Mouse (Mus musculus): ENCODE measurements at regions not wholly inside any gene's neighbourhood (a gene's known extent, or its start where the extent isn't known, plus 50 kb on each side); places are given as distances from the start of the nearest gene placed in this dataset.
A peak's percentile ranks its signal among the peaks of the same experiment; 100 is the strongest.

- Histone ChIP-seq H3ac (ENCODE audit: control insufficient read depth, insufficient read length) (no peak overlapping the region), H3K36me3 (ENCODE audit: control insufficient read depth, insufficient read depth) (no peaks in the 10 kb centered on the region), H3K79me2 (ENCODE audit: control insufficient read depth, insufficient read depth) (no peaks in the 10 kb centered on the region), H3K4me2 (ENCODE audit: low read depth) (no peak overlapping the region), H3K4me3 (no peak overlapping the region), H3K27me3 (ENCODE audit: control insufficient read depth, insufficient read depth, insufficient read length) (no peaks in the 10 kb centered on the region)
- TF ChIP-seq POLR2AphosphoS2 (IDR thresholded peaks at IDR 0.05; ENCODE audit: insufficient read length, low read depth) (no peak), TCF12 (IDR thresholded peaks at IDR 0.05; ENCODE audit: insufficient read depth, poor library complexity, severe bottlenecking) (no peak), POLR2A (IDR thresholded peaks at IDR 0.05; ENCODE audit: insufficient read length, low read depth) (no peak), MYOG (IDR thresholded peaks at IDR 0.05; ENCODE audit: control insufficient read depth in 1 of 3, insufficient read depth in 1 of 3, insufficient read length in 2 of 3, low read depth in 2 of 3) (no peak), SRF (IDR thresholded peaks at IDR 0.05; ENCODE audit: control insufficient read depth, insufficient read length, low read depth) (no peak)
Observed at GRCm38 (mm10) chr8:109075006-109075405, 418.8 kb upstream of the Pmfbp1 start.

- no peak overlapping the region for H3ac ChIP-seq (ENCODE audit: control insufficient read depth, insufficient read length)
- H3K27me3 ChIP-seq (ENCODE audit: control insufficient read depth, insufficient read depth, insufficient read length) = no peaks in the 10 kb centered on the region
- no peak overlapping the region for H3K4me2 ChIP-seq (ENCODE audit: low read depth)
- H3K36me3 ChIP-seq (ENCODE audit: control insufficient read depth, insufficient read depth) = no peaks in the 10 kb centered on the region
- TF ChIP-seq MYOG (IDR thresholded peaks at IDR 0.05; ENCODE audit: control insufficient read depth in 1 of 3, insufficient read depth in 1 of 3, insufficient read length in 2 of 3, low read depth in 2 of 3) (peak in 2 of 3 experiments; percentile 11 to 66), CEBPB (IDR thresholded peaks at IDR 0.05; ENCODE audit: insufficient read depth, poor library complexity, severe bottlenecking) (no peak), USF1 (IDR thresholded peaks at IDR 0.05; ENCODE audit: low read depth) (no peak), TCF3 (IDR thresholded peaks at IDR 0.05; ENCODE audit: insufficient read length, low read depth) (no peak), TCF12 (IDR thresholded peaks at IDR 0.05; ENCODE audit: insufficient read depth, poor library complexity, severe bottlenecking) (no peak), POLR2AphosphoS2 (IDR thresholded peaks at IDR 0.05; ENCODE audit: insufficient read length, low read depth) (no peak), MYOD1 (IDR thresholded peaks at IDR 0.05; ENCODE audit: control insufficient read depth in 1 of 3, insufficient read length in 2 of 3, low read depth in 2 of 3) (peak in 2 of 3 experiments; percentile 16 to 86), MAX (IDR thresholded peaks at IDR 0.05; ENCODE audit: low read depth) (no peak), REST (IDR thresholded peaks at IDR 0.05; ENCODE audit: insufficient read depth, insufficient read length) (no peak), POLR2A (IDR thresholded peaks at IDR 0.05; ENCODE audit: insufficient read length, low read depth) (no peak), E2F4 (IDR thresholded peaks at IDR 0.05; ENCODE audit: insufficient read depth) (no peak), SRF (IDR thresholded peaks at IDR 0.05; ENCODE audit: control insufficient read depth, insufficient read length, low read depth) (no peak)
- no peak overlapping the region for H3K4me3 ChIP-seq
- H3K79me2 ChIP-seq (ENCODE audit: control insufficient read depth, insufficient read depth) = no peaks in the 10 kb centered on the region
Observed at GRCm38 (mm10) chr8:109079223-109079622, 414.6 kb upstream of the Pmfbp1 start.

GRCm38 (mm10) chr8:109081295-109081694 lies 412.5 kb upstream of the Pmfbp1 start:
- Histone ChIP-seq H3K79me2 (ENCODE audit: control insufficient read depth, insufficient read depth) (no peaks in the 10 kb centered on the region), H3K4me2 (ENCODE audit: low read depth) (no peak overlapping the region), H3K4me3 (no peak overlapping the region), H3ac (ENCODE audit: control insufficient read depth, insufficient read length) (no peak overlapping the region), H3K36me3 (ENCODE audit: control insufficient read depth, insufficient read depth) (no peaks in the 10 kb centered on the region), H3K27me3 (ENCODE audit: control insufficient read depth, insufficient read depth, insufficient read length) (no peaks in the 10 kb centered on the region)
- TF ChIP-seq POLR2A (IDR thresholded peaks at IDR 0.05; ENCODE audit: insufficient read length, low read depth) = no peak
- TF ChIP-seq TCF3 (IDR thresholded peaks at IDR 0.05; ENCODE audit: insufficient read length, low read depth) = no peak
- no peak for TF ChIP-seq SRF (IDR thresholded peaks at IDR 0.05; ENCODE audit: control insufficient read depth, insufficient read length, low read depth)
- TF ChIP-seq MYOG (IDR thresholded peaks at IDR 0.05; ENCODE audit: control insufficient read depth in 1 of 3, insufficient read depth in 1 of 3, insufficient read length in 2 of 3, low read depth in 2 of 3) = no peak
- TF ChIP-seq E2F4 (IDR thresholded peaks at IDR 0.05; ENCODE audit: insufficient read depth) = no peak
- TF ChIP-seq MYOD1 (IDR thresholded peaks at IDR 0.05; ENCODE audit: control insufficient read depth in 1 of 3, insufficient read length in 2 of 3, low read depth in 2 of 3) = no peak
- TF ChIP-seq CEBPB (IDR thresholded peaks at IDR 0.05; ENCODE audit: insufficient read depth, poor library complexity, severe bottlenecking) = no peak
- TF ChIP-seq USF1 (IDR thresholded peaks at IDR 0.05; ENCODE audit: low read depth) = no peak

- H3K27me3 ChIP-seq (ENCODE audit: control insufficient read depth, insufficient read depth, insufficient read length) = no peaks in the 10 kb centered on the region
- TF ChIP-seq MYOG (IDR thresholded peaks at IDR 0.05; ENCODE audit: control insufficient read depth in 1 of 3, insufficient read depth in 1 of 3, insufficient read length in 2 of 3, low read depth in 2 of 3) = no peak
- no peak for TF ChIP-seq MAX (IDR thresholded peaks at IDR 0.05; ENCODE audit: low read depth)
- no peak for TF ChIP-seq POLR2AphosphoS2 (IDR thresholded peaks at IDR 0.05; ENCODE audit: insufficient read length, low read depth)
- TF ChIP-seq USF1 (IDR thresholded peaks at IDR 0.05; ENCODE audit: low read depth) = no peak
- TF ChIP-seq REST (IDR thresholded peaks at IDR 0.05; ENCODE audit: insufficient read depth, insufficient read length) = no peak
- no peak for TF ChIP-seq SRF (IDR thresholded peaks at IDR 0.05; ENCODE audit: control insufficient read depth, insufficient read length, low read depth)
- no peak for TF ChIP-seq TCF3 (IDR thresholded peaks at IDR 0.05; ENCODE audit: insufficient read length, low read depth)
- TF ChIP-seq E2F4 (IDR thresholded peaks at IDR 0.05; ENCODE audit: insufficient read depth) = no peak
- TF ChIP-seq MYOD1 (IDR thresholded peaks at IDR 0.05; ENCODE audit: control insufficient read depth in 1 of 3, insufficient read length in 2 of 3, low read depth in 2 of 3) = no peak
- no peak overlapping the region for H3K4me2 ChIP-seq (ENCODE audit: low read depth)
- no peaks in the 10 kb centered on the region for H3K36me3 ChIP-seq (ENCODE audit: control insufficient read depth, insufficient read depth)
- no peak overlapping the region for H3K4me3 ChIP-seq
- no peaks in the 10 kb centered on the region for H3K79me2 ChIP-seq (ENCODE audit: control insufficient read depth, insufficient read depth)
- H3ac ChIP-seq (ENCODE audit: control insufficient read depth, insufficient read length) = no peak overlapping the region
Observed at GRCm38 (mm10) chr8:109085134-109085533, 408.7 kb upstream of the Pmfbp1 start.

- no peaks in the 10 kb centered on the region for H3K27me3 ChIP-seq (ENCODE audit: control insufficient read depth, insufficient read depth, insufficient read length)
- no peaks in the 10 kb centered on the region for H3K79me2 ChIP-seq (ENCODE audit: control insufficient read depth, insufficient read depth)
- peak overlapping the region; percentile 6 for H3K4me2 ChIP-seq (ENCODE audit: low read depth)
- no peak for TF ChIP-seq CEBPB (IDR thresholded peaks at IDR 0.05; ENCODE audit: insufficient read depth, poor library complexity, severe bottlenecking)
- no peak for TF ChIP-seq TCF3 (IDR thresholded peaks at IDR 0.05; ENCODE audit: insufficient read length, low read depth)
- TF ChIP-seq E2F4 (IDR thresholded peaks at IDR 0.05; ENCODE audit: insufficient read depth) = no peak
- no peak for TF ChIP-seq SRF (IDR thresholded peaks at IDR 0.05; ENCODE audit: control insufficient read depth, insufficient read length, low read depth)
- no peak overlapping the region for H3ac ChIP-seq (ENCODE audit: control insufficient read depth, insufficient read length)
- H3K4me3 ChIP-seq = no peak overlapping the region
- no peaks in the 10 kb centered on the region for H3K36me3 ChIP-seq (ENCODE audit: control insufficient read depth, insufficient read depth)
Observed at GRCm38 (mm10) chr8:109087781-109088180, 406.0 kb upstream of the Pmfbp1 start.
